Mouse (Mus musculus) MEL-GATA-1-ER (cell line): Measurements from ENCODE around the gene Zbtb20.

ENCODE experiments used
- DNase-seq: peaks from one replicate; pipeline ENCODE4 v3.0.0-alpha.2; 2012; ENCODE audit warnings: low read depth; ENCODE audit errors: extremely low read depth

Gene Zbtb20

GRCm38 (mm10) chr16:43638406-43639049, 762.8 kb downstream of the Zbtb20 start:
- DNase-seq, result no peak

DNA sequence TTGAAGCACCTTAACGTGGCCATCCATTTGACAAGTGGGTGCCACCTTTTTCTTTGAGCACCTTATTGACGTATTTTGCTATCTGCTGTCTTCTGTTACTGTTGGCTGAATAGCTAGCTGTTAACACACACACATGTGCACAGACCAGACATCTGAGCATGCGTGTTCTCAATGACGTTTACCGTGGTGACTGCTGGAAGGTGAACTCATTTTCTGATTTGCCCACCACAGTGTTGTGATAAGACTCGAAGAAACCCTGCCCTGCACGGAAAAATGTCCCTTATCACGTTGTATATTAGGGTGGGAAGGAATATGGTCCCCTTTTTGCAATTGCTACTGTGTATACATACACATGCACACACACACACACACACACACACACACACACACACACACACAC, 765.5 kb downstream of the Zbtb20 start:
- DNase-seq, result no peak

DNA sequence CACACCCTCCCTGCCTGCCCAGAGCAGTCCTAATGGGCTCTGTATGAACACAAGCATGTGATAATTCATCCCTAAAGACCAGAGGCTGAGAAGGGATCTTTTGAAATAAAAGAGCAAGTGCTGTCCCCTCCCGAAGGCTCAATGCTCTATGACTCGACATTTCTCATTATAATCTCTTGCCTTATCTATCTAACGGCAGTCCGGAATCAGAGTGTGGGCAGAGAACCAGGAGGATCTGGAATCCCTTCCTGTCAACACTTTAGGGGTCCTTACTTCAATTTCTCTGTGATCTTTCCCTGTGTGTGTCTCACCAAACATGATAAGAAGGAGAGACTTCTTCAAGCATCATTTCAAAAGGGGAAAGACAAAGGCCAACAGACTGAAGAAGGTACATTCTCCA, 770.2 kb downstream of the Zbtb20 start:
- DNase-seq, result peak; percentile 31

DNA sequence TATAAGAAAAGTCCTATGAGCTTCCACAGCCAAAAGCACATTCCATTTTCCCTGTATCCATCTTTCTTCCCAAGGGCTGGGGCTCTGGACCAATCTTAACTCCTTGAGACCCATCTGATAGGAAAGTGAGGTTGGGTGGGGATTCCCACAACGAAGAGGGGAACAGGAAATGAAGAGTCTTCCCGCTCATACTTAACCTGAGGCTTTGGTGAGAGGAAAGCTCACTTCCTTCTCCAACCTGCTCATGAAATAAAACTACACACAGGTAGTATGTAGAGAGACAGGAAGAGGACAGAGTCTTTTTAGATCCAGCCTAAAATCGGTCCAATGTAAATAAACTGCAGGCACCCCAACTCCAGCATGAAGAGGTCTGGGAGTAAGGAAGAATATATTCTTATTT, 771.3 kb downstream of the Zbtb20 start:
- DNase-seq, result no peak

DNA sequence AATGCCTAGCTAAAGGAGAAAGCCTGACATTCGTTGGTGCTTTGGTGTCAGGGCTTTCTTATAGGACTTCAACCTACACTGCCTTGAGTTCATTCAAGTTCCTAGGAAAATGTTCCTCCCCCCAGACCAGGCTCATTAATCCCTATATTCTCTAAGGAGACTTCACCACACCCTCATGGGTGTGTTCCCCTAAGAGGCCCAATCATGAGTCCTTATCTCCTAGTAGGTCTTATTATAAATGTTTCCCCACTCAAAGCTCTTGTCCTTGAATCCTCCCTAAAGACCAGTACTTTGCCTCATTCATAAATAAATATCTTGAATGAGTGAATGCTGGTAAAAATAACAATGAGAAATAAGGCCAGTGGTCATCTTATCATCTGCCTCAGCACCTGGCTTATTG, 772.0 kb downstream of the Zbtb20 start:
- no peak for DNase-seq

DNA sequence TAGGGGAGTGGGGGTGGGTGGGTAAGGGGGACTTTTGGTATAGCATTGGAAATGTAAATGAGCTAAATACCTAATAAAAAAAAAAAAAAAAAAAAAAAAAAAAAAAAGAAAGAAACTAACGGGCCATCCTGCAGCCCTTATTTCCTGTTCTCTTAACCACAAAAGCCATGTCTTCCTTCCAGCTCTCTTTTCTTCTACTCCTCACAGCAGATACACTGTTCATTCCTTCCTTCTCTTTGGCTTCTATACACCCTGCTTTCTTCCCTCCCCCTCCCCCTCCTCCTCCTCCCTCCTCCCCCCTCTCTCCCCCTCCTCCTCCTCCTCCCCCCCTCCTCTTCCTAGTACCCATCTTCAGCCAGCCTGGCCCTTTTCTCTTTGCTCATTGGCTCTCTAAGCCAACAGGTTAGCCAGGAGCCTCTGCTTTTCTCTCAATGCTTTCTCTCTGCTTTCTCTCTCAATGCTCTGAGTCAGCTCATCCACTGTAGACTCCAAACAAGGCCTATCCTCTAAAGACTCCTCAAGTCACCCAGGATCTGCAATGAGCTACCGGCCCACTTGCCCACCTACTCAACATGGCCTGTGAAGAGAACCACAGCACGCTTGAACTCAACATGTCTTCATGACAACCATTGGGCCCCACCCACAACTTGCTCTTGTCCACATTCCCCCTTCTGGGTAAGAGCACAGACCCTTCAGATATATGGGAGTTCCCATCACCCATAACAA, 774.8 kb downstream of the Zbtb20 start:
- DNase-seq, result no peak

DNA sequence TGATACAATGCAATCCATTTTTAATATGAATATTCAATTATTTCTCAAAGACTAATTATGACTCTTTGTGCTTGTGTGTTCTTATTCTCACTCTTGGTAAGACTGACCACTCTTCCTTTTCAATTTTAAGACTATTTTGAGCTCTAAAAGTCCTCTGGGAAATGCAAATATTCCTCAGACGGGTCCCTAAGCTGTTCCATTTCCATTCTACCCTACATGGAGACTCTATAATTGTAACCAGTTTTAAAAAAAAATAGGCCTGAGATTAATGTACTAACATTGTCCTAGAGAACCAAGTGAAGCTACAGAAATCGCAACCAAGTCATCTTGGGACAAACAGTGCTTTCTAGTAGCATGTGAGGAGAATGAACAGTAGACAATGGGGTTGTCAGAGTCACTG, 777.6 kb downstream of the Zbtb20 start:
- DNase-seq, result no peak

DNA sequence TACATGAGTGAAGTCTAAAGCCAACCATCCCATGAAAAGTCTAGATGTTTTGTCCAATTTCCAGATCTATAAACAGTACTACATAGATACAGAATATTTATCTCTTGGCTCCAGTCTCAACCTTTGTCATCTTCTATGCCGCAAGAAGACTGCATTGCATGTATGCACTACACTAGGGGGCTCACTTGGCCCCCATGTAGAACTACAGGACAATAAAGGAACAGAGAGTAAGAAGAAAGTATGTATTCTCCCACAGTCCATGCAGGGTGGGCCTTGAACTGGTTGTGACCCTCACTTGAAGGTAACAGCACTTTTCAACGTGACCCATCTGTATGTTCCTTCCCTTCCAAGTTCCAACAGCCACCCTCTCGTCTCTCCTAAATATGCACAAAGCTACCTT, 778.6 kb downstream of the Zbtb20 start:
- no peak for DNase-seq

DNA sequence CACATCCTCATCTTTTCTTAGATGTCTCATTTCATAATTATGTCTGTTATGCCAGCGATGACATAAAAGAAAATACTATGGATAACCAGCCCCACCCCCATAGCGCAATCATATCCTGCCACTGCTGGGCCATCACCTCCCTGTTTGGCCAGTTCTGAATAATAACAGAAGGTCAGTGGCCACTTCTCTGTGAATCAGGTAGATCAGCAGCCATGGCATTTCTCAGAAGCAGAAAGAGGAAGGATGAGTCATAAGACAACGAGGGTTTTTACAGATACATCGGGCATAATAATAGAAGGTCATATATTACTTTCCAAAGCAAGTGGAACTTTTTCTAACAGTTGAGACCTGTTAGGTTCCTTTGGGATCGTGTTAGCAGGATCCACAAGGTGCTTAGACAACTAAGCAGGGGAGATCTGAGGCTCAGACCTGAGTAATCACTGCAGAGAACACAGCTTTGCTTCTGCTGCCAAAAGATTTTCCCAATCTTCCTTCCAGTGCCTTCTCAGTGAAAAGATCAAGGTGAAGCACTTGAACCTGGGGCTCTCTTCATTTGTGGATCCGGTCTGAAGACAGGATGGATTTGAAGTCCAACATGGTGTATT, 779.6 kb downstream of the Zbtb20 start:
- DNase-seq, result peak; percentile 47

GRCm38 (mm10) chr16:43661576-43661975, 785.9 kb downstream of the Zbtb20 start:
- DNase-seq, result no peak

DNA sequence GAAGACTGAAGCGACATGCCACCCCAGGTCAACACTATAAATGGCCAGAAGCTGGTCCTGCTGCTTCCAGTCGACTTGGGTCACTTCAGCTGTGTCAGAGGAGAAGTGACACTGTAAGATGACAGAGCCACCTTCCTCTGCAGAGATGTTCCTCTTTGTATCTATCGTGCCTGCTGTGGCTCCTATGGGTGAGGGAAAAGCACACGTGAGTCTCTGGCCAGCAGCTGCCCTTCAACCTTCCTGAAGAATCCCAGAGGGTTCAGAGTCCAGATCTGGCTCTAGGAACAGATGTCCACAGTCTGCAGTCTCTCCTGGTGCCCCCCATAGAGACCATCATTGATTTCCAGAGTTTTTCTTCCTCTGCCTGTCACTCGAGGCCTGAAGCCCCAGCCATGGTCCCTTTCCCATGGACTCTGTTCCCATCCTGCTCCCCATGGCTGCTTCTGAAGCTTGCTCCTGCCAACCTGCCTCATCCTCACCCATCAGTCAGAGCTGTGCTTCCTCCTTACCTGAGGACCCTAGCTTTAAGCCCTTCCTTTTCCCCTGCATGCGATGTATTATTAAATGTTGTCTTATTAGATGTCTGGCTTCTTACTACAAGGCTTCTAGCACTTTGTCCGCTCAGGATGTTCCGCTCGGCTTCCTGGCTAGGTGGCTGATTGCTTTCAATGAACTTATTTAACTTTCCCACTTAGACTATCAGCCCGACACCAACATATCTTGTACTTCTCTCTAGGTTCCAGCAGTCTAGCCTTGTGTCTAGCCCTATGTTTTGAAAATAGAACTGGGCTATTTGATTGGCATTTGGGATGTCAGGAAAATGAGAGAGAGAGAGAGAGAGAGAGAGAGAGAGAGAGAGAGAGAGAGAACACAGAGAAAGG, 786.7 kb downstream of the Zbtb20 start:
- DNase-seq, result no peak

DNA sequence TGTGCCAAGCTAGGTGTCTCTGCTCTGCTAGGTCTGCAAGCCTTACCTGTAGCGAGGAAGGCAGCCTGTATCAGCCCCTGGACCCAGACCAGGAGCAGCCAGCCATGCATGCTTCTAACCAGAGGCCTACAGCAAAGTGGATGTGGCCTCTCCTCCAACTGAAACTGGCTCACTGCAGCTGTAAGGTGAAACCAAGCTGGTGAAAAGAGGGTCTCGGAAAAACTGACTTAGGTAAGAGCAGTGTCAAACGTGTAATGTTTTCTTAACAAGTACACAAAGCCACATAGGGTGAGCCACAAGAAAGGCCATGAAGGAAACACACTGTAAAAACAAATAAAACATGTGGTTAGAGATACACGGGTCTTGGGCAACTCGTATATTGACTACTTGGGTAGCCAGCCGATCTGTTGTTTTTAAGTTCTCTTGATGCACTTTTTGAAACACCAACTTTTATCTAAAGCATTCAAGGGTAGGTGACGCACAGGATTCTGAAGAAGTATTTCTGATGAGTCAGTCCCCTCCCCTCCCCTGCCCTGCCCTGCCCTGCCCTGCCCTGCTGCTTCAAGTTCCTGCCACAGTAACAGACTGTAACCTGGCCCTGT, 788.4 kb downstream of the Zbtb20 start, which contains the start of gene Tigit:
Gene Tigit (minus strand): TSS at position 169 of the 602 bp plus-strand sequence.
- DNase-seq, result peak; percentile 70

- DNase-seq, result peak; percentile 39
These were observed 789.2 kb downstream of the Zbtb20 start for GRCm38 (mm10) chr16:43664861-43665260.

- DNase-seq, result no peak
These were observed 792.6 kb downstream of the Zbtb20 start for GRCm38 (mm10) chr16:43668294-43668693.

DNA sequence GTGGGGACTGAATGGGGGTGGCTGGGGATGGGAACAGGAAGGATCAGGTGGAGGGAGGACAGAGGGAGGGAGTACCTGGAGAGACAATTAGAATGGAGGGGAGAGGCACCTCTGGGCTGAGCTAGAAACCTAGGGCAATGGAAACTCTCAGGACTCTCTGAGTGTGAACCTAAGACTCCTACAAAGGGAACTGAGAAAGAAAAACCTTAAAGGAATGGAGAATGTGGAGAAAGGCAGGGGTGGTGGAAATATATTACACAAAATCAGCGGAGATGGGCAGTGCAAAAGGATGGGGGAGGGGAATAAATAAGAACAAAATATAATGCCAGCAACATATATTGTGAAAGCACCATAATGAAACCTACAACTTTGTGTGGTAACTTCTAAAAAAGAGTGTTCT, 796.3 kb downstream of the Zbtb20 start:
- DNase-seq, result no peak

- no peak for DNase-seq
These were observed 797.0 kb downstream of the Zbtb20 start for GRCm38 (mm10) chr16:43672697-43673096.

DNA sequence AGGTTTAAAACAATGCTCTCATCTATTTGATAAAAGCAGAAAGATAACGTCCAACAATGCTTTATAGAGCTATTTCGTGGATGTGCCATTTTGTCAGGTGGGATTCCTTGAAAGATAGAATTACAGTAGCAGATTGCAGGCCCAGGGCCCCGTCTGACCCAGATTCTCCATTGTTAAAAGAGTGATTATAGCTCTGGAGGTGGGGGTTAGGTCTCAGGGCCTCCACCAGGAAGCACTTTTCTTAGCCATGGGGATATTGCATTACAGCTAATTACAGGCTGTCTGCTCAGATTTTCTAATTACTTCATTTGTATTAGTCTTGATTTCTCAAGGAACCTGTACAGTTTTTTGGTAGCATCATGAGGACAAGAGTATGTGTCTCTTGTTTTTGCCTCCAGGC, 798.7 kb downstream of the Zbtb20 start:
- DNase-seq, result no peak

- DNase-seq, result no peak
These were observed 812.3 kb downstream of the Zbtb20 start for GRCm38 (mm10) chr16:43687968-43688367.

- DNase-seq, result no peak
These were observed 814.6 kb downstream of the Zbtb20 start for GRCm38 (mm10) chr16:43690211-43690690.

DNA sequence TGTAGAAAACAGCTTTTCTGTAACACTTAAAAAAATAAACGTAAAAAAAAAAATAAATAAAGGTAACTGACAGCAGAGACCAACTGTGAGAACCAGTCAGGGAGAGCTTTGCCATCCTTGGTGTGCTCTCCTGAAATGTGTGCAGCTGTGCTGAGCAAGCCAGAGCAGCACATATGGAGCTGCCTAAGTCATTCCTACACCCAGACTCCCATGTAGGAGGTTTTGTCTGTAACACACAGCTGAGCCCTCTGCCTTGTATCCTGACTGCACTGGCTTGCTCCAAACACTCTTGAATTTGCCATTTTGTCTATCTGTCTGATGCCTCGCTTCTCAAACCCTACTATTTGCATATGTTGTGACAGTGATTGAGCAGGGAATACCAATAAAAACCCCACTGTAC, 815.2 kb downstream of the Zbtb20 start:
- DNase-seq, result no peak

GRCm38 (mm10) chr16:43691741-43692140, 816.1 kb downstream of the Zbtb20 start:
- no peak for DNase-seq
